Mouse (Mus musculus) lung, postnatal 0 days (tissue): ENCODE measurements at regions not wholly inside any gene's neighbourhood (a gene's known extent, or its start where the extent isn't known, plus 50 kb on each side); places are given as distances from the start of the nearest gene placed in this dataset.

Source experiments
- CTCF ChIP-seq: IDR thresholded peaks from 2 replicates; pipeline ENCODE4 v1.5.1; 2016; ENCODE audit warnings: antibody characterized with exemption, mild to moderate bottlenecking
- EP300 ChIP-seq: IDR thresholded peaks from 2 replicates; pipeline ENCODE4 v1.6.1; 2016; ENCODE audit warnings: antibody characterized with exemption, mild to moderate bottlenecking, control low read depth

GRCm38 (mm10) chr8:53847821-53848220 lies 209.0 kb upstream of the Neil3 start:
- TF ChIP-seq CTCF, result no peak
- no peak for TF ChIP-seq EP300
